Mouse (Mus musculus) thymus, adult 2 months (tissue): Measurements from ENCODE around the gene Gpr55.

ENCODE experiments used
- CTCF ChIP-seq: fragments of 200-500 bp; IDR thresholded peaks from 2 replicates; pipeline ENCODE4 v1.5.1; 2012; ENCODE audit warnings: mild to moderate bottlenecking, control low read depth, low read length, moderate library complexity, borderline replicate concordance; ENCODE audit not compliant: control insufficient read depth, poor library complexity, insufficient read depth; ENCODE audit errors: extremely low read depth
- POLR2A ChIP-seq: fragments of 200-500 bp; IDR thresholded peaks from 2 replicates; pipeline ENCODE4 v1.6.1; 2012; ENCODE audit warnings: mild to moderate bottlenecking, low read length, control low read depth, moderate library complexity; ENCODE audit not compliant: control insufficient read depth, poor library complexity, insufficient read depth; ENCODE audit errors: extremely low read depth

- TF ChIP-seq CTCF (no peak), POLR2A (no peak)
Measured at GRCm38 (mm10) chr1:85969519-85969918, 8.7 kb upstream of the Gpr55 start.
